Mouse (Mus musculus) layer of hippocampus, adult 18-20 months (tissue): Measurements from ENCODE around the gene Rwdd4a. TPM values are rescaled to one million over a fixed set of nuclear protein-coding genes. Genes with fewer than 3 reads are reported as not detected.

Experiments used
- DNase-seq, 2 experiments: peaks; one replicate each; pipeline ENCODE4 v3.0.0; 2022; ENCODE audit warnings: low spot score in 2 of 2
- microRNA-seq, 2 experiments: library from miRNA; unstranded; fragments of <30 nt; microRNA quantifications; one replicate each; pipeline ENCODE4 v1.2.0; 2021
- total RNA-seq, 2 experiments: library from RNA; stranded (reverse); gene quantifications; 2 replicates each; pipeline ENCODE4 v1.2.3; 2021

The Rwdd4a gene
- total RNA-seq, 2 experiments from 2014 or later: 34.4 to 36.1 TPM

- peak in 1 of 2 experiments; percentile 37 for DNase-seq
Observed at GRCm38 (mm10) chr8:47581454-47581853, 48.0 kb downstream of the Rwdd4a start.

DNA sequence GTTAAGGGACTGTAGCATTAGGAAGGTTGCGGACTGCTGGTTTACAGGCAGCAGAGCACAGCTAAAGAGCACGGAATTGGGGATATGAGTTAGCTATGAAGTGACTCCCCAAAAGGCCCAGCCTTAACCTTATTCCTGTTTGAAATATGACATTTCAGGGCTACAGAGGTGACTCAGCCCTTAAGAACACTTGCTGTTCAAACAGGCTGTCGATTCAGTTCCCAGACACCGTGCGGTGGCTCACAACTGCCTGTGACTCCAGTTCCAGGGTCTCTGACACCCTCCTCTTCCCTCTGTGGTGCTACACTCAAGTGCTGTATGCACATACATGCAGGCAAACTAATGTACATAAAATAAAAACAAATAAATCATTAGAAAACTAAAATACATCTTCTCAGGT, 55.2 kb downstream of the Rwdd4a start:
- no peak for DNase-seq

DNA sequence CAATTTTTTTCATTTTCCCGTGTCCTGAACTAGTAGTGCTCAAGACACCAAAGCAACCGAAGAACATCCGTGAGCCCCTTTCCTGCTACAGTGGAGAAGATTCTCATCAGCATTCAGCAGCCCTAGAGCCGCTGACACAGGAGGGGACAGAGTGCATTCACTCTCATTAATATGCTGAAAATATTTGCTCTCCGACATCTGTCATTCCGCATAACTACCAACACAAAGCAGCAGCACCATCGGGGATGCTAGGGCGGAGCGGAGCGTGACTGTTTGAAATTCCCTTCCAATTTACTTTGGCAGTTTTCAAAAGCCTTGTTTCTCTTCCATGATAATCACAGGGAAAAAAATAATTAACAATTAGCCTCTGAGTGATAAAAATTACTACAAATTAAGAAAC, 56.9 kb downstream of the Rwdd4a start:
- peak in 1 of 2 experiments; percentile 12 for DNase-seq

GRCm38 (mm10) chr8:47600664-47601063, 67.2 kb downstream of the Rwdd4a start:
- no peak for DNase-seq

Small RNA genes lying within 50 kb of the gene (microRNA-seq; reads per million reads assigned to microRNA genes)
- gene Gm27409: 0 reads per million in 2 experiments

Other genes starting within 250 kb of the Rwdd4a start
- gene Stox2, start 87.3 kb upstream of the Rwdd4a start, total RNA-seq: 10 to 100 TPM; 84.8 to 87.1 TPM
- 10 to 100 TPM; 52.3 to 55.0 TPM for gene Trappc11, start 194 bp upstream of the Rwdd4a start, total RNA-seq
- 10 to 100 TPM; 35.0 to 40.0 TPM for gene Ing2, start 141.9 kb downstream of the Rwdd4a start, total RNA-seq
- gene Cdkn2aip, start 180.3 kb downstream of the Rwdd4a start, total RNA-seq: 10 to 100 TPM; 18.1 to 18.2 TPM